Mouse (Mus musculus) layer of hippocampus, adult 9-10 months (tissue): ENCODE results near the gene Itsn1.
A peak's percentile ranks its signal among the peaks of the same experiment; 100 is the strongest.

Experiments
- DNase-seq: peaks from one replicate; pipeline ENCODE4 v3.0.0; 2022; ENCODE audit warnings: low spot score

Itsn1 gene

GRCm38 (mm10) chr16:91875567-91876344 lies 146.7 kb downstream of the Itsn1 start:
- DNase-seq, result no peak

- no peak for DNase-seq
Observed at GRCm38 (mm10) chr16:91876457-91876856, 147.4 kb downstream of the Itsn1 start.

DNA sequence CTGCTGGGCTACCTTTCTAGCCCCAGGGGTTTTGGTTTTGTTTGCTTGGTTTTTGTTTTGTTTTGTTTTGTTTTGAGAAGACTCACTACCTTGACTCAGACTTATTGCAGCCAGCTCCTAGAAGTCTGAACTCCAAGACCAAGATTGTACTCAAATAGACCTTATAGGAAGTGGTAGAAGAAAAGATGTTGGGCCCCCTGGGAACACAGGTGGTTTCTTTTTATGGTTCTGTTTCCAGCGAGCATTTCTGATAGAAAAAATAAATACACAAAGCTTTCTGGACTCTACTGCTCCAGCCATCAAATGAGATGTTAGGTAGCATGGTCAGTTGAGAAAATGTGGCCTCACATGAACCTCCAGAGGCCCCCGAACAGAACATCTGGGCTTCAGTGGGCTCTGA lies 150.0 kb downstream of the Itsn1 start:
- DNase-seq, result no peak

GRCm38 (mm10) chr16:91880869-91881767 lies 152.0 kb downstream of the Itsn1 start:
- DNase-seq, result no peak

DNA sequence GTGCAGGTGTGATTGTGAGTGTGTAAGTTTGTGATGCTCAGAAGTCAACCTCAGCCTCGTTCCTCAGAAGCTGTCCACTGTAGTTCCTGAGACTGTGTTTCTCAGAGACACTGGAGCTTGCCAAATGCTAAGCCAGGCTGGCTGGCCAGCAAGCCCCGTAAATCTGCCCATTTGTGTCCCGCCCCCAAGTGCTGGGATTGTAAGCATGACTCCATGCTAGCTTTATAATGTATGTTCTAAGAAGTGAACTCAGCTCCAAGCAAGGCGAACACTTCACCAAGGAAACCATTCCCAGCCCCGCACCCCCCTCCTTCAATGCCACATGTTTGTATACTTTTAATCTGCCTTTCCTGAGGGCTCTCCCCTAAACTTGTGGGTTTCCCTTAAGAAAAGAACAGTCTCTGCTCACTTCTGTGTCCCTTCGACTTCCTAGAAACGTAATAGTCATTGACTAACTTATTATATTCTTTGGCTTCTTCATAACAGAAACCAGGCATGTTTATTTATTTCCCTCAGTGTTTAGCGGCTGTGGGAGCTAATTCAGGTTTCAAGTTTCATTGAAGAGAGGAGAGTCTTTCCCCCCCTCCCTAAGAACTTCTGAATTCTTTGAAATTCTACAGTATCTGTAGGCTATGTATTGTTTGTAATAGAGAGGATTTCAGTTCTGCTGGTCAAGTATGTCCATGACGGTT lies 153.2 kb downstream of the Itsn1 start:
- no peak for DNase-seq

DNA sequence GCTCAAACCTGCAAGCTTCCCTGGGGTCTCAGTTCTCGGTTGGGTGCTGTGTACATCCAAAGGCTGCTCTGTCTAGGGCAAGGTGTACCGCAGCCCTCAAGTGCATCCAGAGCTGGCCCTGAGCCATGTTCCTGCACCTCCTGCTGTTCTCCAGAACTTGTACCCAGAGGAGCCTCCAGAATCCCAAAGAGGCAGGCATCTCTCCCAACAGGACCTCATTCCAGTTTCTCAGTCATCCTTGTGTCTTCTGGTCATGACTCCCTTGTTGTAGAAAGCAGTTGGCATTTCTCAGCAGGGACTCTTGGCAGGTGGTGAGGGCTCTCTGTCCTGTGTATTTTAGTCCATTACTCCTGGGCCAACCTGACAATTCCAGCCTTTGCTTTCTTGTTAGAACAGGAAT lies 154.6 kb downstream of the Itsn1 start:
- no peak for DNase-seq

DNA sequence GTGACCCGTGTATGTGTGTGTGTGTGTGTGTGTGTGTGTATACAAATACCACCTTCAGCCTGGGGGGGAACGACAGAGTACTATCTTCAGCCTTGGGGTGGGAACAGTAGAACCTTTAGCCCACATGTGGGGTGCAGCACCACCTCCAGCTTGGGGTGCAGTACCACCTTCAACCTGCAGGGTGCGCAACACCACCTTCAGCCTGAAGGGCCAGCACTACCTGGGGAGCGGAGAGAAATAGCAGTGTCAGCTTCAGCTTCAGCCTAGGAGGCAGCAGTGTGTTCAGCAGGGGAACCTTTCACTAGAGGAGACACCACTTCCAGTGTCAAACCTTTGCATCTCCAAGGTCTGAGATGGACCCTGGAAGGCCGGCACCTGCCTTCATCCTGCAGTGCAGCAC lies 155.1 kb downstream of the Itsn1 start:
- no peak for DNase-seq

- DNase-seq, result no peak
Observed at GRCm38 (mm10) chr16:91885389-91886122, 156.5 kb downstream of the Itsn1 start.

- no peak for DNase-seq
Observed at GRCm38 (mm10) chr16:91888368-91888767, 159.3 kb downstream of the Itsn1 start.

GRCm38 (mm10) chr16:91889831-91890230 lies 160.8 kb downstream of the Itsn1 start:
- no peak for DNase-seq

- DNase-seq, result no peak
Observed at GRCm38 (mm10) chr16:91891218-91891617, 162.1 kb downstream of the Itsn1 start.

DNA sequence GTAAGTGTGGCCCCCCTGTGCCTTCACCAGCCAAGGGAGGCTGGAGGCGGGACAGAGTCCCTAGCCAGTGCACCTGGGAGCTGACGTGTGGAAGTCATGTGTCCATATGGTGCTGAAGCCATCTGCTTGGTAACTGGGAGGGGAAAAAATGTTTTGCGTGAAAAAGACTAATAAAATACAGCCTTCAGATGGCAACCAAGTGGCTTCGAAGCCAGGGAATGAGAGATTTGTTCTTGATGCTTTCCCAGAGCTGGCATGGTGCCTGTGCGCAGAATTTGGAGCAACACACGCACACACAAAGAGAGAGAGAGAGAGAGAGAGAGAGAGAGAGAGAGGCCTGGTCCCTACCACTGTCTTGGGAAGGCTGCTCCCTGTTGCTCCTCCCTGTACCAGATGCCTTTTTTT lies 167.3 kb downstream of the Itsn1 start:
- DNase-seq, result peak; percentile 49

DNA sequence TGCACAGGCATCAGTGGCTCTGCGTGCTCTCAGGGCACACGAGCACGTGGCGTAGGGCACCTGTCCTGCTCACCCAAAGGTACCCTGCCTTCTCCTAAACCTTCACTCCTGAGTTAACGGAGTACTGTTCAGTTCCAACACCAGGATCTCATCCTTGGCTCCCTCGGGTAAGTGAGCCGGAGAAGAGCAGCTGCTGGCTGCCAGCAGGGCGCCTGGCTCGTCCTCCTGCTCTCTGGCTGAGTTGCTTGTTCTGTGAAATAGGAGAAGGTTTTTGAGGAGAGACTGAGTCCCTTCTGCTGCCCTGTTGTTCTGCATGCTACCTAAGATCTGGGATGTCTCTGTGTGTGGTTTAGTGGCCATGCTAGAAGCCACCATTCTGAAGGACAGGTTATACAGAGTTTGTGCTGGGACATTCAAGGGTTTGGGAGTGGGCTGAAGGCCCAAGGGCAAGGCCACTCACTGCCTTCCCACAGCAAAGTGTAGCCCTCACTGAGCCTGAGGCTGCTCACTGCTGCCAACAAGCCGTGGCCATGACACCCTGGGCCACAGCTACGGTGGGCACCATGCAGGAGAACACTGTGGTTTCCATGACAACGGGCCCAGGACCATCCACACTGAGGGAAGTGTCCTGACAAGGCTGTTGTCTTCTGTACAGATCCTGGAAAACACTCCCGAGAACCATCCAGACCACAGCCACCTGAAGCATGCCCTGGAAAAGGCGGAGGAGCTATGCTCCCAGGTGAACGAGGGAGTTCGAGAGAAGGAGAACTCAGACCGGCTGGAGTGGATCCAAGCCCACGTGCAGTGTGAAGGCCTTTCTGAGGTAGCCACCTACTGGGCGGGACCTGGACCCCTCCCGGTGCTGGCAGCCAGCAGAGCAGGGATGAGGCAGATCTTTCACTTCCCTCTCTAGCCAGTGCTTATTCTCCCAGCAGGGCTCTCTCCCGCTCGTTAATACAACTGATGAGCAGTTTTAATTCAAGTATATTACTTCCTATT lies 170.1 kb downstream of the Itsn1 start:
- no peak for DNase-seq

DNA sequence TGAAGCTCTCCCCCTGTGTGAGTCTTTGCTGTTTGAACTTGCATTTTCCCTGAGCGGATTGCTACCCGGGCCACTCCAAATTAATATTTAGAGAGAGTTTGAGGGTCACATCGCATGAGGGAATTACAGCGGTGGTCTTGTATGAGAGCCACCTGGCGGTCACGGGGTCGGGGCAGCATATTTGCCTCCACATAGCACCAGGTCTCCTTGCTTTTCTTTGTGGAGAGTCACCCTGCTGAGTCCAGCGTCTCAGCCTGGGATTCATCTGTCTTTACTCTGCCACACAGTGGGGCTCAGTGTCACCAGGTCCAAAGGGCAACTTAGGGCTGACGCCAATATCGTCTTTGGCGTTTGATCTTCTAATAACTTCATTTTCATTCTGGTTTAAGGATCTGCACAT lies 171.2 kb downstream of the Itsn1 start:
- DNase-seq, result no peak

GRCm38 (mm10) chr16:91903801-91904506 lies 174.9 kb downstream of the Itsn1 start:
- no peak for DNase-seq

DNA sequence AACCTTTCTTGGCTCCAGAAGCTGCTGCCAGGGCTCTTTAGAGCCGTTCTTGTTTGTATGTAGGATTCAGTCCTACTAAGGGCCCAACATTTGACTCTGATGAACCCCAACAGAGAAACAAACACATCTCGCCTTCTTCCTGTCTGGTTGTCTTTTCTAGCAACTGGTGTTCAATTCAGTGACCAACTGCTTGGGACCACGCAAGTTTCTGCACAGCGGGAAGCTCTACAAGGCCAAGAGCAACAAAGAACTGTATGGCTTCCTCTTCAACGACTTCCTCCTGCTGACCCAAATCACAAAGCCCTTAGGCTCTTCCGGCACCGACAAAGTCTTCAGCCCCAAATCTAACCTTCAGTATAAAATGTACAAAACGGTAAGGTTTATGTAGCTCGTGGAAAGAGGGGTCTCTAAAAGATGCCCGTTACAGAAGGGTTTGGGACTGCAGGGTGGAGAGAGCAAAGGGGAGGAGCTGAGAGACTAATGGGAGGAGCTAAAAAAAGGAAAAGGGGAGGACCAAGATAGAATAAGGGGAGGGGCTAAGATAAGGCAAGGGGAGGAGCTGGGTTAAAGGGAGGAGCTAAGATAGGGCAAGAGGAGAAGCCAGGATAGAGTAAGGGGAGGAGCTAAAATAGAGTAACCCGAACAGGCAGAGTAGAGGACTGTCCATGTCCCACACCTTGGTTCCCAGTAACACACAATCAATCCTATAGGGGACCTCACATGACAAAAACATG lies 176.2 kb downstream of the Itsn1 start:
- DNase-seq, result no peak

GRCm38 (mm10) chr16:91905987-91906386 lies 176.9 kb downstream of the Itsn1 start:
- no peak for DNase-seq

- no peak for DNase-seq
Observed at GRCm38 (mm10) chr16:91906672-91907071, 177.6 kb downstream of the Itsn1 start.

DNA sequence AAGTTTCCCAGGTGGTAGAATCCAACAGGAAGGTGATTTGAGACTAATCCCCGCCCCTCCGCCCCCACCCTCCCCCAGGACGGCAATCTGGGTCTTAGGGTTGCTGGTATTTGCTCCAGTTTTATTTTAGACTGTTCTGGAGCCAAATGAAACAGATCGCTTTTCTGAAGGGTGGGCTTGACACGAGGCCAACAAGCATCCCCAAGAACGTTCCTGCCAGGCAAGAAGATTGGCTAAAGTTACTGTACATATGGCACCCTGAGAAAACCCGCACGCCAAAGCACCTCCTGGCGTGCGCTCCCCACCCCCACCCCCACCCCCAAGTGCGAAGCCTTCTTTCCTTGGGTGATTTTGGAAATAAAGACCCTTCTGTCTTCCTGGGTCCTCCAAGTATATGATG lies 178.1 kb downstream of the Itsn1 start:
- DNase-seq, result no peak
